Mouse (Mus musculus) hindbrain, embryonic 16.5 days (tissue): ENCODE data around the gene Adora2b. TPM values are rescaled to one million over a fixed set of nuclear protein-coding genes. Genes with fewer than 3 reads are reported as not detected.

Experiments used
- ATAC-seq: fragments of 200-750 bp; cut with Nextera tagmentation; 2 replicates; pipeline ENCODE4 v1.8.0; 2017; ENCODE audit warnings: moderate TSS enrichment, moderate library complexity
- H3K27ac ChIP-seq: fragments of 300-500 bp; sonication (generic); 2 replicates; pipeline ENCODE4 v1.5.1; 2014; ENCODE audit warnings: low read depth, mild to moderate bottlenecking, control low read depth, low read length, moderate library complexity
- H3K27me3 ChIP-seq: fragments of 300-500 bp; sonication (generic); replicated peaks from 2 replicates; pipeline ENCODE4 v1.6.1; 2014; ENCODE audit warnings: low read length; ENCODE audit not compliant: control insufficient read depth, insufficient read depth
- H3K36me3 ChIP-seq: fragments of 300-500 bp; sonication (generic); 2 replicates; pipeline ENCODE4 v1.6.1; 2014; ENCODE audit warnings: mild to moderate bottlenecking, low read length, moderate library complexity, mixed read lengths; ENCODE audit not compliant: control insufficient read depth, insufficient read depth
- H3K4me1 ChIP-seq: fragments of 300-500 bp; sonication (generic); 2 replicates; pipeline ENCODE4 v1.6.1; 2014; ENCODE audit warnings: low read depth, low read length; ENCODE audit not compliant: control insufficient read depth, insufficient read depth
- H3K4me2 ChIP-seq: fragments of 300-500 bp; sonication (generic); 2 replicates; pipeline ENCODE4 v1.6.1; 2014; ENCODE audit warnings: mild to moderate bottlenecking, low read length, control low read depth, moderate library complexity
- H3K4me3 ChIP-seq: fragments of 300-500 bp; sonication (generic); 2 replicates; pipeline ENCODE4 v1.5.1; 2014; ENCODE audit warnings: mild to moderate bottlenecking, low read length, control low read depth, moderate library complexity
- H3K9ac ChIP-seq: fragments of 300-500 bp; sonication (generic); 2 replicates; pipeline ENCODE4 v1.6.1; 2014; ENCODE audit warnings: low read depth, mild to moderate bottlenecking, control low read depth, low read length, moderate library complexity
- H3K9me3 ChIP-seq: fragments of 300-500 bp; sonication (generic); 2 replicates; pipeline ENCODE4 v1.6.1; 2014; ENCODE audit warnings: mild to moderate bottlenecking, low read length, moderate library complexity; ENCODE audit not compliant: control insufficient read depth
- WGBS: fragments of 180-500 bp; shearing (Covaris S2); extraction: QIAGEN DNeasy Blood & Tissue Kit; methylation state at CpG from one replicate; pipeline ENCODE4 v1.1.7; 2014; 5-methylcytosine and 5-hydroxymethylcytosine counted together
- polyA plus RNA-seq: library from polyadenylated mRNA; unstranded; fragments of >200 nt; fragmentation: Nextera tagmentation; extraction: Ambion mirVana; gene quantifications from 2 replicates; pipeline ENCODE4 v1.2.1, GENCODE M21; 2015

Gene Adora2b
- polyA plus RNA-seq, result 6.7 and 8.8 TPM in 2 replicates

DNA sequence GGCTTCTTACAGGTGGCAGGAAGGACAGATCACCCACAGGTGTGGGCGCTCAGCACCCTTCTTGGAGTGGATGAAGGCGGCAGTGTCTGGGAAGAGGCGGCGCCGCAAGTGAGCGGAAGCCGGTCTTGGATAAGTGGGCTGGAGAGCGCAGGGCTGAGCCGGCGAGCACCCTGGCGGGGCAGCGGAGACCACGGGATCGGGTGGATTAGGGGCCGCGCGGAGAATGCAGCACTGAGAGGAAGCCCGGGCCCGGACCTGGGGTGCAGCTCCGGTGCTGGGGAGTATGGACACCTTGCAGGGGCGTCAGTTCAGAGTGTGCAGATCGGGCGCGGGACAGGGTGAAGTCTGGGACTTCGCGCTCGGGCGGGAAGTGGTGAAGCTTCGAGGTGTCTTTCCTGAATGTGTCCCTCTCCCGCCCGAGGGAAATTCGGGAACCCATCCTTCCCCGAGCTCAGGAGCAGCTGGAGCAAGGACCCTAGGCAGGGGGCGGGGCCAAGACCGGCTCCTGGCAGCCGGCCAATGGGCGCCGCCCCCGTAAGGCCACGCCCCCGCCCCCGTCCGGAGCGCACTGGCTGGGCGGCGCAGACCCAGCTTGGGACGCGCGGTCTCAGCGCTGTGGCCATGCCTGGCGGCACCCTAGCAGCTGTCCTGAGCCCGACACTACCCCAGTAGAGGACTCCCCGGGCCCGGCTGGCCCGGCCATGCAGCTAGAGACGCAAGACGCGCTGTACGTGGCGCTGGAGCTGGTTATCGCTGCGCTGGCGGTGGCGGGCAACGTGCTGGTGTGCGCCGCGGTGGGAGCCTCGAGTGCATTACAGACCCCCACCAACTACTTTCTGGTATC is at the start of gene Adora2b:
Gene Adora2b, plus strand, starts transcription at position 584 of the 844 bp plus-strand sequence.
- Histone ChIP-seq H3K27me3 (peaks cover 9% of the 10 kb centered on the region), H3K27ac (peak within 1 kb of the TSS; percentile 39; the same call in 1 of the 2 replicates), H3K9ac (peak within 1 kb of the TSS; percentile 61), H3K9me3 (no peaks in the 10 kb centered on the region), H3K4me1 (peaks cover 9% of the 10 kb centered on the region), H3K4me3 (peak within 1 kb of the TSS; percentile 76), H3K4me2 (peak within 1 kb of the TSS; percentile 100), H3K36me3 (no peaks in the 10 kb centered on the region)
- under 1% methylated on average over 64 of the region's 69 CpGs for WGBS
- peak; percentile 89 for ATAC-seq

- H3K4me3 ChIP-seq, result no peak overlapping the region
- H3K4me2 ChIP-seq, result no peak overlapping the region
- H3K27me3 ChIP-seq, result no peaks in the 10 kb centered on the region
- no peak overlapping the region for H3K27ac ChIP-seq
- no peaks in the 10 kb centered on the region for H3K9me3 ChIP-seq
- H3K9ac ChIP-seq, result no peak overlapping the region
- no peaks in the 10 kb centered on the region for H3K36me3 ChIP-seq
- ATAC-seq, result no peak
- H3K4me1 ChIP-seq, result no peaks in the 10 kb centered on the region
- WGBS, result 86% methylated on average over 5 of the region's 5 CpGs
Observed at GRCm38 (mm10) chr11:62200901-62201512, 47.8 kb upstream of the Adora2b start.

- WGBS, result 97% methylated on average over 1 of the region's 1 CpGs
- H3K9me3 ChIP-seq, result no peaks in the 10 kb centered on the region
- H3K27me3 ChIP-seq, result no peaks in the 10 kb centered on the region
- no peak overlapping the region for H3K9ac ChIP-seq
- ATAC-seq, result no peak
- no peak overlapping the region for H3K4me3 ChIP-seq
- H3K27ac ChIP-seq, result no peak overlapping the region
- no peaks in the 10 kb centered on the region for H3K36me3 ChIP-seq
- H3K4me2 ChIP-seq, result no peak overlapping the region
- no peaks in the 10 kb centered on the region for H3K4me1 ChIP-seq
Observed at GRCm38 (mm10) chr11:62202645-62203044, 46.1 kb upstream of the Adora2b start.

- no peak overlapping the region for H3K9ac ChIP-seq
- H3K4me2 ChIP-seq, result no peak overlapping the region
- no peak overlapping the region for H3K27ac ChIP-seq
- WGBS, result 46% methylated on average over 2 of the region's 2 CpGs
- no peaks in the 10 kb centered on the region for H3K36me3 ChIP-seq
- H3K4me1 ChIP-seq, result no peaks in the 10 kb centered on the region
- no peak overlapping the region for H3K4me3 ChIP-seq
- H3K9me3 ChIP-seq, result no peaks in the 10 kb centered on the region
- H3K27me3 ChIP-seq, result no peaks in the 10 kb centered on the region
- ATAC-seq, result no peak
Observed at GRCm38 (mm10) chr11:62209111-62209510, 39.7 kb upstream of the Adora2b start.

DNA sequence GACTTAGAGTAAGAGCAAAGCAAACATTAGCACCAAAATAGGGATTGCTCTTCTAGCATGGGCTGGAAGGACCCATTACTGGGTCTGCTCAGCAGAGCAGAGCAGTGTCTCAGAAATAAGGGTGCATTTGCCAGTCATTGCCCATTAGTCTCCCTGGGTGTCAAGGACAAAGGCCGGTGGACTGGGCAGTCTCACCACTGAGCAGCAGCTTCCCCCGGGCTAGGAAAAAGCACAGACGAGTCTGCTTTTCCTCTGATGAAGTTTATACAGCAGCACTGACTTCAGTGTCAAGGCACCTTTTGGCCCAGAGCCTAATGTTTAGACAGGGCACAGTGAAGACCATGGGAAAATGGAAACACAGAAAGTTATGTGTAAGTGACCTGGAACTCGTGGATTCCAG is 38.9 kb upstream of the Adora2b start:
- no peak for ATAC-seq
- WGBS, result 70% methylated on average over 4 of the region's 4 CpGs
- Histone ChIP-seq H3K4me1 (no peaks in the 10 kb centered on the region), H3K27ac (no peak overlapping the region), H3K9ac (no peak overlapping the region), H3K27me3 (no peaks in the 10 kb centered on the region), H3K4me3 (no peak overlapping the region), H3K4me2 (no peak overlapping the region), H3K36me3 (no peaks in the 10 kb centered on the region), H3K9me3 (no peaks in the 10 kb centered on the region)

- no peaks in the 10 kb centered on the region for H3K27me3 ChIP-seq
- H3K27ac ChIP-seq, result no peak overlapping the region
- H3K9ac ChIP-seq, result no peak overlapping the region
- no peak overlapping the region for H3K4me3 ChIP-seq
- H3K36me3 ChIP-seq, result no peaks in the 10 kb centered on the region
- no peak for ATAC-seq
- H3K9me3 ChIP-seq, result no peaks in the 10 kb centered on the region
- 93% methylated on average over 12 of the region's 12 CpGs for WGBS
- H3K4me2 ChIP-seq, result no peak overlapping the region
- H3K4me1 ChIP-seq, result no peaks in the 10 kb centered on the region
Observed at GRCm38 (mm10) chr11:62213384-62213989, 35.3 kb upstream of the Adora2b start.

DNA sequence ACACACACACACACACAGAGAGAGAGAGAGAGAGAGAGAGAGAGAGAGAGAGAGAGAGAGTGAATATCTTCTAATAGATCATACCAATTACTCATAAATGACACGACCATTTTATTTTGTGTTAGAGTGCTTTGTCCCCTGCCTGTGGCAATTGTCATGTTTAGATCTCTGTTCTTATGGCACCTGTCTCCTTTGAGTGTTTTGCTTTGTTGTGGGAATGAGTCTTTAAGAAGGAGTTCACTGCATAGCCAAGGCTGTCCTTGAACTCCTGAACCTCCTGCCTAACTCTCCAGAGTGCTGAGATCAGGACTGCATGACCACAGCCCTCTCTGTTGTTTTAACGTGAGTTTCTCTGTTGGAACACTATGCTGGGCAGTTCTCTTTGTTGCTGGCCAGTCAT is 33.7 kb upstream of the Adora2b start:
- ATAC-seq, result no peak
- H3K9me3 ChIP-seq, result no peaks in the 10 kb centered on the region
- 58% methylated on average over 2 of the region's 2 CpGs for WGBS
- no peaks in the 10 kb centered on the region for H3K27me3 ChIP-seq
- no peak overlapping the region for H3K4me2 ChIP-seq
- H3K36me3 ChIP-seq, result no peaks in the 10 kb centered on the region
- no peak overlapping the region for H3K9ac ChIP-seq
- H3K4me3 ChIP-seq, result no peak overlapping the region
- no peaks in the 10 kb centered on the region for H3K4me1 ChIP-seq
- H3K27ac ChIP-seq, result no peak overlapping the region

DNA sequence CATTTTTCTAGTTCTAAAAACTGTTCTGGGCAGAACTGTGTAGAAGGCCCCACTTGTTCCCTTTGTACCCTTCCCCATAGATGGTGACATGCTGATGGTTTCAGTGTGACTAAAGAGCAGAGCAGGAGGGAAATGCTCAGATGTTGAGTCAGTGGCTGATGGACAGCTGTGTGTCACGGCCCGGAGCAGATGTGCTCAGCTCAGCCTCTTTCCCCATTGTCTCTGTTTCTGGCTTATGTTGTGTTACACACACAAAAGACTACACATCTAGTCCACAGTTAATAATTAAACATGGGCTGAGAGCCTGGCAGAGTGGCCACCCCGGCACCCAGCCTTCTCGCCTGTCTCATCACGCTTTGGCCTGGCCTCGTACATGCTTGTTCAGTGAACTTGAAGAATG is 31.0 kb upstream of the Adora2b start:
- Histone ChIP-seq H3K27me3 (no peaks in the 10 kb centered on the region), H3K4me3 (no peak overlapping the region), H3K27ac (no peak overlapping the region), H3K36me3 (no peaks in the 10 kb centered on the region), H3K4me2 (no peak overlapping the region), H3K4me1 (no peaks in the 10 kb centered on the region), H3K9me3 (no peaks in the 10 kb centered on the region), H3K9ac (no peak overlapping the region)
- no peak for ATAC-seq
- 58% methylated on average over 6 of the region's 6 CpGs for WGBS
